Mouse (Mus musculus) liver, embryonic 11.5 days (tissue): ENCODE data around the gene Retn. TPM values are rescaled to one million over a fixed set of nuclear protein-coding genes. Genes with fewer than 3 reads are reported as not detected.

Experiments
- ATAC-seq: fragments of 200-750 bp; cut with Nextera tagmentation; replicated peaks from 2 replicates; pipeline ENCODE4 v1.8.0; 2017; ENCODE audit warnings: moderate number of reproducible peaks, mild to moderate bottlenecking, moderate TSS enrichment, moderate library complexity; ENCODE audit not compliant: low FRiP score
- DNase-seq: peaks from one replicate; pipeline ENCODE4 v3.0.0-alpha.2; 2017; ENCODE audit warnings: low spot score
- H3K27ac ChIP-seq: fragments of 300-500 bp; sonication (generic); 2 replicates; pipeline ENCODE4 v1.5.1; 2014; ENCODE audit warnings: mild to moderate bottlenecking, low read depth, low read length, control low read depth
- H3K27me3 ChIP-seq: fragments of 300-500 bp; sonication (generic); replicated peaks from 2 replicates; pipeline ENCODE4 v1.6.1; 2014; ENCODE audit warnings: low read length, mixed read lengths; ENCODE audit not compliant: control insufficient read depth, insufficient read depth
- H3K36me3 ChIP-seq: fragments of 300-500 bp; sonication (generic); 2 replicates; pipeline ENCODE4 v1.6.1; 2014; ENCODE audit warnings: mild to moderate bottlenecking, low read length, moderate library complexity, mixed read lengths; ENCODE audit not compliant: control insufficient read depth, insufficient read depth
- H3K4me1 ChIP-seq: fragments of 300-500 bp; sonication (generic); replicated peaks from 2 replicates; pipeline ENCODE4 v1.6.1; 2014; ENCODE audit warnings: low read length, mixed read lengths; ENCODE audit not compliant: control insufficient read depth, insufficient read depth
- H3K4me2 ChIP-seq: fragments of 300-500 bp; sonication (generic); 2 replicates; pipeline ENCODE4 v1.6.1; 2014; ENCODE audit warnings: mild to moderate bottlenecking, control low read depth, moderate library complexity
- H3K4me3 ChIP-seq: fragments of 300-500 bp; sonication (generic); 2 replicates; pipeline ENCODE4 v1.5.1; 2014; ENCODE audit warnings: low read depth, low read length, control low read depth
- H3K9ac ChIP-seq: fragments of 300-500 bp; sonication (generic); 2 replicates; pipeline ENCODE4 v1.6.1; 2014; ENCODE audit warnings: low read depth, low read length, control low read depth
- H3K9me3 ChIP-seq: fragments of 300-500 bp; sonication (generic); 2 replicates; pipeline ENCODE4 v1.6.1; 2016; ENCODE audit warnings: low read length, inconsistent platforms, mixed read lengths; ENCODE audit not compliant: control insufficient read depth
- WGBS: fragments of 180-500 bp; shearing (Covaris S2); extraction: QIAGEN DNeasy Blood & Tissue Kit; methylation state at CpG from one replicate; pipeline ENCODE4 v1.1.7; 2014; 5-methylcytosine and 5-hydroxymethylcytosine counted together
- polyA plus RNA-seq: library from polyadenylated mRNA; unstranded; fragments of >200 nt; fragmentation: Nextera tagmentation; extraction: Ambion mirVana; gene quantifications from 2 replicates; pipeline ENCODE4 v1.2.1, GENCODE M21; 2014

The Retn gene
- polyA plus RNA-seq, 1 experiment from 2014 or later: 0.40 TPM

GRCm38 (mm10) chr8:3626971-3627370 is 28.6 kb upstream of the Retn start:
- WGBS: 44% methylated on average over 5 of the region's 5 CpGs
- H3K9me3 ChIP-seq: no peaks in the 10 kb centered on the region
- no peaks in the 10 kb centered on the region for H3K27me3 ChIP-seq
- DNase-seq (no peak), ATAC-seq (no peak)
- no peak overlapping the region for H3K27ac ChIP-seq
- H3K9ac ChIP-seq: no peak overlapping the region
- no peak overlapping the region for H3K4me3 ChIP-seq
- H3K36me3 ChIP-seq: 0 out of 2 replicates have a peak, but pooled peaks cover 2% of the 10 kb centered on the region
- H3K4me1 ChIP-seq: peaks cover 3% of the 10 kb centered on the region
- H3K4me2 ChIP-seq: no peak overlapping the region

DNA sequence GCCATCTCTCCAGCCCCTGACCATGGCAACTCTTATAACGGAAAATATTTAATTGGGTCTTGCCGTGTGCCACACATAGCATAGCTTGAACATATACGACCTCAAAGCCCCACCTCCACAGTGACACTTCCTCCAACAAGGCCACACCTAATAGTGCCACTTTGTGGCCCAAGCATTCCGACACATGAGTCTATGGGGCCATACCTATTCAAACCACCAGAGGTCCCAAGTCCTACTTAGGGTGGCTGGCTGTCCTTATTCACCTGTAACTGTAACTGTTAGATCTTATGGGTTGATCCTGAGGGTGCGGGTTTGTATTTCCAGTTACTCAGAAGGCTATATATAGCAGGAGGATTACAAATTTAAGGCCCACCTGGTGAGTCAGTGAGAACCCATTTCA is 27.6 kb upstream of the Retn start:
- Histone ChIP-seq H3K9me3 (no peaks in the 10 kb centered on the region), H3K4me2 (no peak overlapping the region), H3K9ac (no peak overlapping the region), H3K36me3 (0 out of 2 replicates have a peak, but pooled peaks cover 2% of the 10 kb centered on the region), H3K27ac (no peak overlapping the region), H3K4me1 (no peaks in the 10 kb centered on the region), H3K4me3 (no peak overlapping the region), H3K27me3 (no peaks in the 10 kb centered on the region)
- DNase-seq (no peak), ATAC-seq (0 out of 2 replicates have a peak, but pooled peaks have one; percentile 25)
- WGBS: 34% methylated on average over 5 of the region's 5 CpGs

- Histone ChIP-seq H3K4me3 (peak within 1 kb of the TSS; percentile 68), H3K4me2 (peak within 1 kb of the TSS; percentile 81), H3K36me3 (peaks cover 13% of the 10 kb centered on the region; the same call in 1 of the 2 replicates), H3K9me3 (no peaks in the 10 kb centered on the region), H3K4me1 (no peaks in the 10 kb centered on the region), H3K9ac (peak within 1 kb of the TSS; percentile 81), H3K27ac (peak within 1 kb of the TSS; percentile 40; the same call in 1 of the 2 replicates), H3K27me3 (no peaks in the 10 kb centered on the region)
- ATAC-seq: peak; percentile 91
- DNase-seq: peak; percentile 80
- WGBS: 8% methylated on average over 47 of the region's 47 CpGs
Observed at GRCm38 (mm10) chr8:3630647-3631477, 24.7 kb upstream of the Retn start, which contains the start of gene Stxbp2. Gene Stxbp2 (plus strand): TSS chr8:3630955.

DNA sequence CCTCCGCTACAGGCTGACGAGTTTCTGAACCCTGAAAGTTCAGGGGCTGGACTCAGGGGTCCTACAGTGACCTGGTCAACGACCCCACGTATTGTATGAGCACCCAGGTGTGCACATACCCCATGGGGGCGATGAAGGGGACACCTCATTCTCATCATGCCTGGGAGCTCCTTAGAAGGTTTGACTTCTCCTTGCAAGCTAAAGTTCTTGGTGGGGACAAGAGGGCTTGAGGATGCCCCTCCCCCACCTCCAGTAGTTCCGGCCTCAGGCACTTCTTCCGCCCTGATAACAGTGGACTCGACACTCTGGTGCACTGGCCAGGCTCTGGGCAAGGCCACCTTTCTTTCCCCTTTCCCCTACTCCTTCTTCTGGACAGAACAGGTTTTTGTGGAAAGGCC is 24.1 kb upstream of the Retn start:
- H3K27me3 ChIP-seq: no peaks in the 10 kb centered on the region
- peak overlapping the region; percentile 81 for H3K9ac ChIP-seq
- no peaks in the 10 kb centered on the region for H3K4me1 ChIP-seq
- peak; percentile 73 for ATAC-seq
- peak overlapping the region; percentile 81 for H3K4me2 ChIP-seq
- H3K27ac ChIP-seq: peak overlapping the region; percentile 40; the same call in 1 of the 2 replicates
- H3K9me3 ChIP-seq: no peaks in the 10 kb centered on the region
- peak; percentile 51 for DNase-seq
- H3K4me3 ChIP-seq: peak overlapping the region; percentile 68
- WGBS: 5% methylated on average over 8 of the region's 8 CpGs
- H3K36me3 ChIP-seq: peaks cover 19% of the 10 kb centered on the region; the same call in 1 of the 2 replicates

DNA sequence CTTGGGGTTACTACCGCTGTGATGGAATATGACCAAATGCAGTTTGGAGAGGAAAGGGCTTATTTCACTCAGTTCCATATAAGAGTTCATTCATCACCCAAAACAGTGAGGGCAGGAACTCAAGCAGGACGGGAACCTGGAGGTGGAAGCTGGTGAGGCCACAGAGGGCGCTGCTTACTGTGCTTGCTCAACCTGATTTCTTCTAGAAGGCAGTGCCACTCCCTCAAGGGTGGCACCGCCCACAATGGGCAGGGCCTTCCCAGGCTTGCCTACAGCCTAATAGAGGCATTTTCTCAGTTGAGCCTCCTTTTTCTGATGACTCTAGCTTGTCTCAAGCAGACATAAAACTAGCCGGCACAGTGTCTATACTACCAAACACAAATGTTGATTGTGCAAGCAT is 9.8 kb upstream of the Retn start:
- Histone ChIP-seq H3K9ac (no peak overlapping the region), H3K27ac (no peak overlapping the region), H3K27me3 (no peaks in the 10 kb centered on the region), H3K4me1 (no peaks in the 10 kb centered on the region), H3K4me3 (no peak overlapping the region), H3K9me3 (no peaks in the 10 kb centered on the region), H3K36me3 (peaks cover 6% of the 10 kb centered on the region; the same call in 1 of the 2 replicates), H3K4me2 (no peak overlapping the region)
- peak; percentile 80 for ATAC-seq
- DNase-seq: no peak
- 18% methylated on average over 5 of the region's 5 CpGs for WGBS

- Histone ChIP-seq H3K4me2 (no peak overlapping the region), H3K36me3 (no peaks in the 10 kb centered on the region), H3K27ac (no peak overlapping the region), H3K4me1 (no peaks in the 10 kb centered on the region), H3K4me3 (no peak overlapping the region), H3K27me3 (no peaks in the 10 kb centered on the region), H3K9ac (no peak overlapping the region), H3K9me3 (no peaks in the 10 kb centered on the region)
- no peak for ATAC-seq
- DNase-seq: no peak
- 77% methylated on average over 6 of the region's 6 CpGs for WGBS
Observed at GRCm38 (mm10) chr8:3646824-3647531, 8.6 kb upstream of the Retn start.

DNA sequence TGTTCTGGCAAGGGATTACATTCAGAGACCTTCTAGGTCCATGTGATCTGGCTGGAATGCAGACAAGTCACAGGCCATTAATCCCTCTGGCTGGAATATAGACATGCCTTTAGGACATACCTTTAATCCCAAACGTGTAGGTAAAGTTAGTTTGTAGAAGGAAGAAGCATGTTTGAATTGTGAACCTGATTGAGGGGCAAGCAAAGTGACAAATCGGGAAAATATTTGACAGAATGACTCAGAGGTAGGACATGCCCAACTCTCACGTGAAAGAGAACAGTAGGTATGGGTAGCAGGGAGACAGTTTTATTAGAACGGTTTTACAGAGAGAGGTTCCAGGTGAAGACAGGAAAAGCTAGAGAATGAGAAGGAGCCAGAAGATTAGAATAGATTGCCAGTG is 8.0 kb upstream of the Retn start:
- H3K9ac ChIP-seq: no peak overlapping the region
- DNase-seq: no peak
- no peak overlapping the region for H3K4me3 ChIP-seq
- no peak overlapping the region for H3K4me2 ChIP-seq
- WGBS: 81% methylated on average over 4 of the region's 4 CpGs
- no peaks in the 10 kb centered on the region for H3K4me1 ChIP-seq
- H3K36me3 ChIP-seq: no peaks in the 10 kb centered on the region
- no peak overlapping the region for H3K27ac ChIP-seq
- no peaks in the 10 kb centered on the region for H3K27me3 ChIP-seq
- no peak for ATAC-seq
- H3K9me3 ChIP-seq: no peaks in the 10 kb centered on the region

DNA sequence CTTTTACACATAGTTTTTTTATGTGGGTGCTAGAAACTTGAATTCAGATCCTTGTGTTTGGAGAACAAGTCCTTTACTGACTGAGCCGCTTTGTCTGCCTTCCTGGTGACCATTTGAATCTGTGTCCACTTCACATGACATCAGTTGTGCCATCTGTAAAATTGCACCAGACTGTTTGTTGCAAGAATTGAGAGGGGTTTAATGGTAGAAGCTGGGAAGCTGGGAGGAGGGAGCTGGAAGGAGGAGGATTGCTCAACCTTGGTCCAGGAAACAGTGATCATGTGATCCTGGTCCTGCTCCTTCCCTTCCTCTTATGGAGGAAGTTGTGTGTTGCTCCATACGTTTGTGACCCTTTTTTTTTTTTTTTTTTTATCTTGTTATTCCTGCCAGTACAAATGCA is 7.3 kb upstream of the Retn start:
- WGBS: 63% methylated on average over 2 of the region's 2 CpGs
- H3K9me3 ChIP-seq: no peaks in the 10 kb centered on the region
- H3K27ac ChIP-seq: no peak overlapping the region
- no peaks in the 10 kb centered on the region for H3K36me3 ChIP-seq
- no peak overlapping the region for H3K9ac ChIP-seq
- ATAC-seq (no peak), DNase-seq (no peak)
- H3K4me3 ChIP-seq: no peak overlapping the region
- H3K4me2 ChIP-seq: no peak overlapping the region
- no peaks in the 10 kb centered on the region for H3K4me1 ChIP-seq
- H3K27me3 ChIP-seq: no peaks in the 10 kb centered on the region
